Mouse (Mus musculus) monocyte, adult 5-6 weeks (primary cell): ENCODE measurements around the gene Ngly1. TPM values are rescaled to one million over a fixed set of nuclear protein-coding genes. Genes with fewer than 3 reads are reported as not detected.

Experiments
- ATAC-seq: fragments of 153-309, 156-312 bp; replicated peaks from 2 replicates; pipeline ENCODE4 v1.8.0; 2017; ENCODE audit warnings: mild to moderate bottlenecking; ENCODE audit not compliant: low TSS enrichment, insufficient number of reproducible peaks, severe bottlenecking, poor library complexity, low FRiP score
- total RNA-seq: library from RNA; stranded (forward); fragments of 200-1000, 200-491, 200-594 nt; gene quantifications from 3 replicates; pipeline ENCODE4 v1.2.3, GENCODE M21; 2017

Gene Ngly1
- 58.4 to 63.1 TPM (median 59.5 TPM) in 3 replicates for total RNA-seq

- ATAC-seq: peak; percentile 80
These were observed at the start of gene Ngly1, which contains the start of gene Oxsm for GRCm38 (mm10) chr14:16249171-16249874. Gene Ngly1, plus strand, starts transcription at chr14:16249280. Gene Oxsm, minus strand, starts transcription at chr14:16249808.

- ATAC-seq: no peak
These were observed 48.7 kb upstream of the Ngly1 start for GRCm38 (mm10) chr14:16200220-16200912.

GRCm38 (mm10) chr14:16200969-16201638 is 48.0 kb upstream of the Ngly1 start:
- no peak for ATAC-seq

GRCm38 (mm10) chr14:16201673-16202072 is 47.4 kb upstream of the Ngly1 start:
- no peak for ATAC-seq

- no peak for ATAC-seq
These were observed 41.4 kb upstream of the Ngly1 start for GRCm38 (mm10) chr14:16207722-16208121.

- no peak for ATAC-seq
These were observed 30.1 kb upstream of the Ngly1 start for GRCm38 (mm10) chr14:16219015-16219414.

- ATAC-seq: no peak
These were observed 19.7 kb upstream of the Ngly1 start for GRCm38 (mm10) chr14:16229395-16229794.

- no peak for ATAC-seq
These were observed 18.5 kb upstream of the Ngly1 start for GRCm38 (mm10) chr14:16230581-16230980.

GRCm38 (mm10) chr14:16233515-16233914 is 15.6 kb upstream of the Ngly1 start:
- ATAC-seq: no peak

GRCm38 (mm10) chr14:16236466-16236865 is 12.6 kb upstream of the Ngly1 start:
- ATAC-seq: no peak

- ATAC-seq: no peak
These were observed 6.8 kb upstream of the Ngly1 start for GRCm38 (mm10) chr14:16242193-16242815.

- peak; percentile 80 for ATAC-seq
These were observed 6.0 kb upstream of the Ngly1 start for GRCm38 (mm10) chr14:16242947-16243602.

GRCm38 (mm10) chr14:16243603-16244209 is 5.4 kb upstream of the Ngly1 start:
- ATAC-seq: no peak

GRCm38 (mm10) chr14:16244370-16244769 is 4.7 kb upstream of the Ngly1 start:
- ATAC-seq: peak; percentile 37; the same call in 1 of the 2 replicates

- no peak for ATAC-seq
These were observed 4.0 kb upstream of the Ngly1 start for GRCm38 (mm10) chr14:16245127-16245526.

- ATAC-seq: no peak
These were observed 2.7 kb upstream of the Ngly1 start for GRCm38 (mm10) chr14:16246340-16246912.

GRCm38 (mm10) chr14:16248135-16248534 is 945 bp upstream of the Ngly1 start:
- ATAC-seq: no peak

GRCm38 (mm10) chr14:16248603-16249157 is 400 bp upstream of the Ngly1 start:
- ATAC-seq: no peak
